Mouse (Mus musculus) heart, embryonic 13.5 days (tissue): Measurements from ENCODE around the gene Ccdc59. TPM values are rescaled to one million over a fixed set of nuclear protein-coding genes. Genes with fewer than 3 reads are reported as not detected.

Source experiments
- ATAC-seq: fragments of 200-750 bp; cut with Nextera tagmentation; 2 replicates; pipeline ENCODE4 v1.8.0; 2017; ENCODE audit warnings: moderate TSS enrichment; ENCODE audit not compliant: insufficient number of reproducible peaks, low FRiP score, low TSS enrichment; ENCODE audit errors: extremely low read depth
- H3K27ac ChIP-seq: fragments of 300-500 bp; sonication (generic); replicated peaks from 2 replicates; pipeline ENCODE4 v1.5.1; 2015; ENCODE audit warnings: moderate library complexity, mild to moderate bottlenecking, inconsistent platforms
- H3K27me3 ChIP-seq: fragments of 300-500 bp; sonication (generic); replicated peaks from 2 replicates; pipeline ENCODE4 v1.6.1; 2015; ENCODE audit warnings: mild to moderate bottlenecking, inconsistent platforms
- H3K36me3 ChIP-seq: fragments of 300-500 bp; sonication (generic); 2 replicates; pipeline ENCODE4 v1.6.1; 2015; ENCODE audit warnings: mild to moderate bottlenecking, inconsistent platforms
- H3K4me1 ChIP-seq: fragments of 300-500 bp; sonication (generic); 2 replicates; pipeline ENCODE4 v1.6.1; 2015; ENCODE audit warnings: inconsistent platforms
- H3K4me2 ChIP-seq: fragments of 300-500 bp; sonication (generic); 2 replicates; pipeline ENCODE4 v1.6.1; 2015; ENCODE audit warnings: inconsistent platforms, mild to moderate bottlenecking, moderate library complexity
- H3K4me3 ChIP-seq: fragments of 300-500 bp; sonication (generic); 2 replicates; pipeline ENCODE4 v1.5.1; 2015; ENCODE audit warnings: moderate library complexity, mild to moderate bottlenecking, inconsistent platforms
- H3K9ac ChIP-seq: fragments of 300-500 bp; sonication (generic); 2 replicates; pipeline ENCODE4 v1.6.1; 2015; ENCODE audit warnings: inconsistent platforms, mild to moderate bottlenecking, moderate library complexity
- H3K9me3 ChIP-seq: fragments of 300-500 bp; sonication (generic); 2 replicates; pipeline ENCODE4 v1.6.1; 2016; ENCODE audit warnings: inconsistent platforms
- WGBS: fragments of 180-500 bp; shearing (Covaris S2); methylation state at CpG from one replicate; pipeline ENCODE4 v1.1.7; 2015; ENCODE audit warnings: mixed read lengths; 5-methylcytosine and 5-hydroxymethylcytosine counted together
- polyA plus RNA-seq: library from polyadenylated mRNA; unstranded; fragments of >200 nt; fragmentation: Nextera tagmentation; extraction: Ambion mirVana; gene quantifications from 2 replicates; pipeline ENCODE4 v1.2.1, GENCODE M21; 2015

Ccdc59 gene
- polyA plus RNA-seq = 32.8 and 33.9 TPM in 2 replicates

DNA sequence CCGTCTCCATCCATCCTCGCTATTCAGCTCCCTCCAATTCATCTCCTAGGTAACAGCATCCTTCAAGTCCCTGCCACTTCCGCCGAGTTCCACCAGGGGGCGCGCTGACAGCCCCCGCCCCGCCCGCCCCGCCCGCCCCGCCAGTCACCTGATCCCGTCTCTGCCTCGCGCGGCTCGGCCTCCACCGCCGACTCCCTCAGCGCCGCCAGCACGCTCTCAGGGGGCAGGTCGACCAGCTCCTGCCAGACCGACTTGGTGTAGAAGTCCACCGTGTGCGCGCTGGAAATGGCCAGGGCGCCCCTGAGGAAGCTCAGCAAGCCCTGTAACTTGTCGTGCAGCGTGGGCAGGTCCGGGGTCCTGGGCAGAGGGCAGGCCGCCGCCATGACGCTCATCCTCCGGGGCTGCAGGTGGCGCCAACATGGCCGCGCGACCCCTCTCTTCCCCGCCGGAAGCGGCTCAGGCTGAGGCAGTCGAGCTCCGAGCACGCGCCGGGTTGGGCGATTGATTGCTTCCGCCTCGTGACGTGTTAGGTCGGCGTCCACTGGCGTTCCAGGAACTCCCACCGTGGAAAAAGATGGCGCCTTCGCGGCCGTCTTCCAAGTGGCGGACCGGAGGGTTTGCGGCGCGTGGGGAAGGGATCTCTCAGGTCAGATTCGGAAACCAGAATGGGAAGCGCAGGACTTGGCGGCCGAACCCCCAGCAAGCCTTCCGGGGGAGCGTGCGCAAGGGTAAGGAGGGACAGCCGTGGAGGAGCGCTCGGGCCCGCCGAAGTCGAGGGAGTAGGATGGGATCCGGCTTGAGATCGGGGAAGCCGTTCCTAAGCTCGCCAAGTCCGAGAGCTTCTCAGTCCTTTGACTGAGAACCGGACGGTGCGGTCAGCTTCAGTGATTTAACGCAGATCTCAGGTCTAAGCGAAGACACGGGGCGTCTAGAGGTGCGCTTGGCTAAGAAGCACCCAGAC is at the start of gene Ccdc59, which contains the start of gene Mettl25:
Ccdc59 (plus strand) TSS at position 140 of the 961 bp plus-strand sequence.
Mettl25 (minus strand) TSS at position 453 of the 961 bp plus-strand sequence.
- Histone ChIP-seq H3K9ac (peak within 1 kb of the TSS; percentile 86), H3K27ac (peak within 1 kb of the TSS; percentile 96), H3K9me3 (no peaks in the 10 kb centered on the region), H3K4me3 (peak within 1 kb of the TSS; percentile 92), H3K27me3 (no peaks in the 10 kb centered on the region), H3K36me3 (peaks cover 47% of the 10 kb centered on the region), H3K4me2 (peak within 1 kb of the TSS; percentile 84), H3K4me1 (peaks cover 14% of the 10 kb centered on the region)
- ATAC-seq = peak; percentile 96
- WGBS = under 1% methylated on average over 83 of the region's 90 CpGs

GRCm38 (mm10) chr10:105793776-105794552 is 46.9 kb upstream of the Ccdc59 start:
- no peak for ATAC-seq
- H3K4me3 ChIP-seq = no peak overlapping the region
- peak overlapping the region; percentile 33; the same call in 1 of the 2 replicates for H3K27ac ChIP-seq

DNA sequence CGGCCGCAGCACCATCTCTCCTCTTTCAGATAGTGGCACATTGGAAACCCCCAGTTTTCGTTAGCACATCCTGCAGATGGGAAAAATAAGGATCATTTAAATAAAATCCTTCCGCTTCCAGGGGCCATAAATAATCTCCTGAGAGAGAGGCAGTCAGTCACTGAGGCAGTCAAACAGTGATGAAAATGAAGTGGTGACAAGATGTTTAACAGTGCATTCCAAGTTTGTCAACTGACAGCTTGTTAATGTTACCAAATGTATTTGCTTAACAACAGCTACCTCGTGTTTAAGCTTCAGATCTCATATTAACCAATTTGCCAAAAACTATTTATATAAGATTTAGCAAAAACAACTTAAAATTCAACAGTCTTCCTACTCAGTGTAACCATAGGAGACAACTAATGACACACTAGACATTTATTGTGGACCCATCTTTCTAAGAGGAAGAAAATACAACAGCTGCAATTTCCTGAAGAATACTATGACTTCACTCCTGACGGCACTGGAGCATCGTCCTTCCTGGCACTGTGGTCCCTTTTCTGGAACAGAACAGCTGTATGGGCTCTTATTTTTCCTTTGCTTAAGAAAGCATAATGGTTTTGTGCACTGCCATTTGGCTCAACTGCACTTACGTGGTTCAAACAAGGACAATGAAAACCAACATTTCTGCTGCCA is 43.5 kb upstream of the Ccdc59 start:
- Histone ChIP-seq H3K27ac (no peak overlapping the region), H3K4me1 (0 out of 2 replicates have a peak, but pooled peaks cover 6% of the 10 kb centered on the region), H3K9me3 (no peaks in the 10 kb centered on the region), H3K36me3 (peaks cover 21% of the 10 kb centered on the region), H3K4me2 (no peak overlapping the region), H3K9ac (no peak overlapping the region), H3K27me3 (no peaks in the 10 kb centered on the region), H3K4me3 (no peak overlapping the region)
- ATAC-seq = no peak
- WGBS = 61% methylated on average over 8 of the region's 8 CpGs

More at GRCm38 (mm10) chr10:105793776-105794552, 46.9 kb upstream of the Ccdc59 start:
- no peak overlapping the region for H3K4me2 ChIP-seq
- H3K36me3 ChIP-seq = peaks cover 20% of the 10 kb centered on the region
- no peak overlapping the region for H3K9ac ChIP-seq
- 63% methylated on average over 15 of the region's 15 CpGs for WGBS
- no peaks in the 10 kb centered on the region for H3K27me3 ChIP-seq
- no peaks in the 10 kb centered on the region for H3K9me3 ChIP-seq
- H3K4me1 ChIP-seq = 0 out of 2 replicates have a peak, but pooled peaks cover 6% of the 10 kb centered on the region

DNA sequence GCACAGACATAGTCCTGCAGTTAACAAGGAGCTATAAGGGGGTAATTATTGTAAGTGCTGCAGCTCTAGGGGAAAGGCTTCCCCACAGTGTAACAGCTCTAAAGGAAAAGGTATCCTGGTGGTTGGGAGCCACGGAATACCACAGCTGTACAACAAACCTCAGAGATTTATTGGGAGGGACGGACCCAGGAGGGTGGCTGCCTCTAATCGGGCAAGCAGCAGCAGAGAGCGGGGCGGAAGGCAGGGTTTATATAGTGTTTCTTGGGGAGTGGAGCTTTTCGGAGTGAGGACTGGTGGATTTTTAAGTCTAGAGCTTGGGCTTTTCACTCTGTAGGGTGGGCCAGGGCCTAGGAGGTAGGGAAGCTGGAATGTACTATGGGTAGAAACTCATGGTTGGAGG is 39.7 kb upstream of the Ccdc59 start:
- H3K4me2 ChIP-seq = no peak overlapping the region
- H3K36me3 ChIP-seq = peaks cover 4% of the 10 kb centered on the region; the same call in 1 of the 2 replicates
- no peaks in the 10 kb centered on the region for H3K9me3 ChIP-seq
- no peak overlapping the region for H3K9ac ChIP-seq
- no peaks in the 10 kb centered on the region for H3K27me3 ChIP-seq
- H3K4me3 ChIP-seq = no peak overlapping the region
- ATAC-seq = no peak
- no peak overlapping the region for H3K27ac ChIP-seq
- WGBS = 82% methylated on average over 6 of the region's 6 CpGs
- 0 out of 2 replicates have a peak, but pooled peaks cover 6% of the 10 kb centered on the region for H3K4me1 ChIP-seq

GRCm38 (mm10) chr10:105802132-105802531 is 38.7 kb upstream of the Ccdc59 start:
- Histone ChIP-seq H3K4me2 (no peak overlapping the region), H3K27me3 (no peaks in the 10 kb centered on the region), H3K4me1 (0 out of 2 replicates have a peak, but pooled peaks cover 5% of the 10 kb centered on the region), H3K4me3 (no peak overlapping the region), H3K9ac (no peak overlapping the region), H3K9me3 (no peaks in the 10 kb centered on the region), H3K36me3 (peaks cover 4% of the 10 kb centered on the region; the same call in 1 of the 2 replicates), H3K27ac (no peak overlapping the region)
- no peak for ATAC-seq
- 88% methylated on average over 6 of the region's 6 CpGs for WGBS

DNA sequence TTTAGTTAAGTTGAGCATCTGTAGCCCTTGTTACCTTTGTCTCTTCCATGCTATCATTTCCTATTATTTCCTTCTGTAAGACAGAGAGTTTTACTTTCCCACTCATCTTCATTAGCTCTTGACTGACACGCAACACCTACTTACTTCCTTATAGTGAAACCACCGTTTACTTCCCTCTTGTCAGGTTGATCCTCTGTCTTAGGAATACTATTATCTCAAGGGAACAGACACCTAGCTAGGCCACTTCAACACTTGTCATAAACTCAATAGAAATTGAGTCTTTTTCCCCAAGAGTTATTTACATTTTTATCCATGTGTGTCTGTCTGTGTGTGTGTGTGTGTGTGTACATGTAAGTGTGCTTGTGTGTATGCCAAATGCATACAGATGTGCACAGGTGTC is 37.4 kb upstream of the Ccdc59 start:
- H3K4me2 ChIP-seq = no peak overlapping the region
- H3K9ac ChIP-seq = no peak overlapping the region
- peaks cover 4% of the 10 kb centered on the region; the same call in 1 of the 2 replicates for H3K36me3 ChIP-seq
- WGBS = 85% methylated on average over 2 of the region's 2 CpGs
- no peak overlapping the region for H3K27ac ChIP-seq
- no peaks in the 10 kb centered on the region for H3K9me3 ChIP-seq
- no peak for ATAC-seq
- no peaks in the 10 kb centered on the region for H3K4me1 ChIP-seq
- H3K4me3 ChIP-seq = no peak overlapping the region
- H3K27me3 ChIP-seq = no peaks in the 10 kb centered on the region

GRCm38 (mm10) chr10:105806259-105807010 is 34.4 kb upstream of the Ccdc59 start:
- Histone ChIP-seq H3K4me2 (no peak overlapping the region), H3K27me3 (no peaks in the 10 kb centered on the region), H3K4me3 (no peak overlapping the region), H3K9me3 (no peaks in the 10 kb centered on the region), H3K4me1 (no peaks in the 10 kb centered on the region), H3K36me3 (peaks cover 3% of the 10 kb centered on the region; the same call in 1 of the 2 replicates), H3K27ac (no peak overlapping the region), H3K9ac (no peak overlapping the region)
- no peak for ATAC-seq
- 78% methylated on average over 7 of the region's 7 CpGs for WGBS

- Histone ChIP-seq H3K4me3 (no peak overlapping the region), H3K4me2 (no peak overlapping the region), H3K4me1 (no peaks in the 10 kb centered on the region), H3K36me3 (peaks cover 15% of the 10 kb centered on the region), H3K9me3 (no peaks in the 10 kb centered on the region), H3K27me3 (no peaks in the 10 kb centered on the region), H3K9ac (no peak overlapping the region), H3K27ac (no peak overlapping the region)
- no peak for ATAC-seq
- WGBS = 61% methylated on average over 10 of the region's 10 CpGs
These were observed 6.1 kb upstream of the Ccdc59 start for GRCm38 (mm10) chr10:105834627-105835228.

DNA sequence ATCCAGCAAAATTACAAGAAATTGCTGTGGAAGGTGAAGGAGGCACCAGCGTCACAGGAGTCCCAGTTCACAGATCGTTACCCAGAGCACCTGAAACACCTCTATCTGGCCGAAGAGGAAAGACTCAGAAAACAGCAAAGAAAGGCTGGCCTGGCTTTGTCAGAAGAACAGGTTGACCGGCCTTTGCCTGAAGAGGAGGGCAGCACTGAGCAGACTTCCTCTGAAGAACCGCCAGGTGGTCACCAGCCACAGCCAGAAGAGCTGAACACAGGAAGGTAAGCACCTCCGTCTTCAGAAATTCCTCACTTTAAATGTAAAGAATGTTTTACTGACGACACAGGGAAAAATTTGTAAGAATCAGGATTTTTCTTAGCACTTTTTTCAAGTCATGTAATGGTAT is 1.7 kb downstream of the Ccdc59 start:
- H3K4me1 ChIP-seq = peaks cover 14% of the 10 kb centered on the region
- no peaks in the 10 kb centered on the region for H3K27me3 ChIP-seq
- H3K27ac ChIP-seq = no peak overlapping the region
- no peak overlapping the region for H3K9ac ChIP-seq
- 80% methylated on average over 7 of the region's 7 CpGs for WGBS
- peak overlapping the region; percentile 92; the same call in 1 of the 2 replicates for H3K4me3 ChIP-seq
- ATAC-seq = no peak
- peaks cover 59% of the 10 kb centered on the region for H3K36me3 ChIP-seq
- no peaks in the 10 kb centered on the region for H3K9me3 ChIP-seq
- H3K4me2 ChIP-seq = peak overlapping the region; percentile 84

- peaks cover 54% of the 10 kb centered on the region for H3K36me3 ChIP-seq
- no peak overlapping the region for H3K4me3 ChIP-seq
- no peak overlapping the region for H3K9ac ChIP-seq
- H3K9me3 ChIP-seq = no peaks in the 10 kb centered on the region
- H3K27me3 ChIP-seq = no peaks in the 10 kb centered on the region
- no peak overlapping the region for H3K4me2 ChIP-seq
- WGBS = 82% methylated on average over 5 of the region's 5 CpGs
- peaks cover 10% of the 10 kb centered on the region for H3K4me1 ChIP-seq
- no peak overlapping the region for H3K27ac ChIP-seq
- ATAC-seq = no peak
These were observed 9.4 kb downstream of the Ccdc59 start for GRCm38 (mm10) chr10:105850286-105850685.
